Mouse (Mus musculus): ENCODE measurements around the gene Nrp2. TPM values are rescaled to one million over a fixed set of nuclear protein-coding genes. Genes with fewer than 3 reads are reported as not detected.

The Nrp2 gene
- 10 to 100 TPM; 19.0 to 39.3 TPM for total RNA-seq (2021)

DNA sequence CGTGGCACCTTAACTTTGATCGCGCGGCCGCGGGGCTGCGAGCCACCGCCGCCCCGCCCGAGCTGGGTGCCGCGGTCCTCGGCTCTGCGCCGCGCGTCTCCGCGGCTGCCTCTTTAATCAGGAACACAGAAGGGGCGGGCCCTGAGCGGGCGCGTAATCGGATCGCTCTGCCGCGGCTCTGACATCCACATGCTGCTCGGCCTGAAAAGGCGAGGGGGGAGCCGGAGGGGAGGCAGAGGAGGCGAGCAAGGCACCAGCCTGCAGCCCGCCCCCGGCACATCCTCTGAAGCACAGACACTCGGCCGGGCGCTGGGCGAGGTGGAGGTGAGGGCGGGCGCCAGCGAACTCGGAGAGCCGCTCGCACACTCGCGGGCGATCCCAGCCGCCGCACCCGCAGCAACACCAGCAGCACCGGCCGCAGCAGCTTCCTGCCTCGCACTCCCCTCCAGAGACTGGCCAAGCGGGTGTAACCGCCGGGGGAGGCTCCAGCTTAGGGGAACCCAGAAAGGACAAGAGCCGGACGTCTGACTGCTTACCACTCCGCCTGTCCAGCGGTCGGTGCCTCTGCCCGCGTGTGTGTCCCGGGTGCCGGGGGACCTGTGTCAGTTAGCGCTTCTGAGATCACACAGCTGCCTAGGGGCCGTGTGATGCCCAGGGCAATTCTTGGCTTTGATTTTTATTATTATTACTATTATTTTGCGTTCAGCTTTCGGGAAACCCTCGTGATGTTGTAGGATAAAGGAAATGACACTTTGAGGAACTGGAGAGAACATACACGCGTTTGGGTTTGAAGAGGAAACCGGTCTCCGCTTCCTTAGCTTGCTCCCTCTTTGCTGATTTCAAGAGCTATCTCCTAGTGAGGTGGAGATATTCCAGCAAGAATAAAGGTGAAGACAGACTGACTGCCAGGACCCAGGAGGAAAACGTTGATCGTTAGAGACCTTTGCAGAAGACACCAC lies at the start of gene Nrp2:
Gene Nrp2 (plus strand): TSS at position 128 of the 959 bp plus-strand sequence.
- intact Hi-C loops (cut with DNase I): loop anchor here (5.0 to 10.0 kb wide), 2 partner anchors 259 to 1399 kb away; no protein-coding TSS in a partner anchor
- DNase-seq (ENCODE audit: low spot score in 2 of 2): peak; percentile 74 to 82

DNA sequence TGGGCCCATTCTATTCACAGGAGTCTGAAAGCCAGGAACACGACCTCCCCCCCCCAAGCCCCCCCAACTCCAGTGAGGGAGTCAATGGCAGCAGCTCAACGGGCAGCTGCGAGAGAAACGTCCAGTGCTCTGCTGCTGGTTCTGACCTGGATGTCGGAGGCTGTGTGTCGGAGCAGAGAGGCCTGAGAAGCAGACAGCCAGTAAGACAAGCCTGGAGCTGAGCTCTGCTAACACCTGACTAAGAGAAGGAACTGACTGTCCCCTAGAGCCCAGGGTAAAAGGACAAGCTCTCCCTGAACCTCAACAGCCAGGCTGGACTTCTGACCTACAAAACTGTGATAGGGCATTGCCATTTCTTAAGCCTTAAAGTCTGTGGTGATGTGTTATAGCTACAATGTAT lies 48.6 kb upstream of the Nrp2 start:
- intact Hi-C loops (cut with DNase I): no loop called here
- no peak for DNase-seq (ENCODE audit: low spot score in 2 of 2)

DNA sequence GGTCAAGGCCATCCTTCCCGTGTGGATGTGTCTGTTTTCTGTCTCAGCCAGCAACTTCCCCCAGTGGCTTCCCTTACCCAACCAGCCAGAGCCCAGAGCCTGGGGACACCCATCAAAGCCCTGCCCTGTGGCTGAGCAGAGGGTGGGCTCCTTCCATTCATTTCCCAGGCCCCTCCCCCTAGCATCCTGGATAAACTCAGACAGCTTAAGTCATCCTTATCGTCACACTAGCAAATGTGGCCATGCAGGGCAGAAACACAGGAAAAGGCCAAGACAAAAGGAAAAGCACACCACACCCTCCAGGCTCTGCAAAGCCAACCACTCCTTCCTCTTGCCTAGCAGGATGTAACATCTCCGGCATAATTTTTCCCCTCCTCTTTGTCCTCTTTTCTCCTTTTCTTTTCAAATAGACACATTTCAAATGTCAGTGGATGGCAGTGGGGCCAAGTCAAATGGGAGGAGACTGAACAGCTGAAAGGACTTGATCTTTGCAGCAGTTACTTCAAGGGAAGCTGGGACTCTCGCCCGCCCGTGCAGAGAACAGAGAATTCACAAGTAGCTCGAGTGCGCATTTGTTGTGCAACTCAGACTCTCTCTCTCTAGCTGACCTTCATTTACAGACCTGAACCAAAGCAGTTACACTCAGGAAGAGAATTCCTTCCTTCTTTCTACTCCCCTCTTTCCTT lies 38.0 kb upstream of the Nrp2 start:
- intact Hi-C loops (cut with DNase I): no loop called here
- DNase-seq (ENCODE audit: low spot score in 2 of 2): no peak

DNA sequence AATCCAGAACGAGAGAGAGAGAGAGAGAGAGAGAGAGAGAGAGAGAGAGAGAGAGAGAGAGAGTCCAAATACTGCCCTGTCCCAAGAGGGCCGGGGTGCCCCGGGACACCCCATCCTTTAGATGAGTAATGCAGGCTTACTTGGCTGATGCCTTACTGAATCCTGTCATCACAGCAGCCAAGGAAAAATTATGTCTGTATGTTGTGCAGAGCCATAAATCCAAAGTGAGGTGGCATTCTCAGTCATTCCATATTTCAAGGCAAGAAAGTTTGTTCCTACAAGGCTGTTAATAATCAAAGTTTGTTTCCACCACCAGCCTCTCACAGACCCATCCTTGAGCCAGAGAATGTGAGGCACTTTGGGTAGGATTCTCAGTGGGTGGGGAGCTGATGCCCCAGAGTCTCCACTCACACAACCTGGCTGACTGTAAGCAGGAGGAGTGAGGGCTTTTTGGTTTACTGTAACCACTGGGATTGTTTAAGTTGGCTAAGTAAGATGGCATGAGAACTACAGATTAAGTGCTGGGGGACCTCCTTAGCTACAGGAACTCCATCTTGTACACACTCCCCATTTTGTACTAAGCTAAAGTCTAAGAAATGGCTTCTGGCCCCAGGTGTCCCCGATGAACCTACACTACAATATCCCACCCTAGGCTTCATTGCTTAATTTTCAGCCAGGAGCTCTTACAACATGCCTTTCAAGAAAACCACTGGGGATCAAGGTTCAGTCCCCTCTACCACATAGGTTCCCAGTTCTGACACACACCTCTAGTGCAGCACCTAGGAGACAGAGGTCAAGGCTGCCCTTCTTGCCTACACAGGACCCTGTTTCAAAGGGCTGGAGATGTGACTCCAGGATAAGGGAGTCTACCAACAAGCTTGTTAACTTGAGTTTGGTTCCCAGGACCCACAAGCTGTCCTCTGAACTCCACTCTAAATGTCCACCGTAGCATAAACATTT lies 37.0 kb upstream of the Nrp2 start:
- no peak for DNase-seq (ENCODE audit: low spot score in 2 of 2)
- intact Hi-C loops (cut with DNase I): no loop called here

DNA sequence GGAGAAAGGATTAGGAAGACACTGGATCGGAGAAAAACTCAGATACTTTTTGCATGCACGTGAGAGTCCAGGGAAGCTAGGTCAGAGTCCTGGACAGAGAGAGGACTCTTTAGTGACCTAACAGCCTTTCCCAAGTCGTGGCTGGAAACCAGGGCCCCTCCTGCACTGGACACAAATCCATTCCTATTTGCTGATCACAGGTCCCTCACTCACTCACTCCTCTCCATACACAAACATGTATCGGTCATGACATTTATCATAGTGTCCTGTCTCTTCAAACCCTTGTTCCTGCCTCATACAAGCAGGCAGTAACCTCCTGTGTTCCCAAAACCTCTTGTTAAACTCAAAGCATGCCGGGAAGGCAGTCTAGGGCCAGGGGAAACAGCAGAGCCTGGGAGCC lies 36.3 kb upstream of the Nrp2 start:
- no peak for DNase-seq (ENCODE audit: low spot score in 2 of 2)
- intact Hi-C loops (cut with DNase I): no loop called here

DNA sequence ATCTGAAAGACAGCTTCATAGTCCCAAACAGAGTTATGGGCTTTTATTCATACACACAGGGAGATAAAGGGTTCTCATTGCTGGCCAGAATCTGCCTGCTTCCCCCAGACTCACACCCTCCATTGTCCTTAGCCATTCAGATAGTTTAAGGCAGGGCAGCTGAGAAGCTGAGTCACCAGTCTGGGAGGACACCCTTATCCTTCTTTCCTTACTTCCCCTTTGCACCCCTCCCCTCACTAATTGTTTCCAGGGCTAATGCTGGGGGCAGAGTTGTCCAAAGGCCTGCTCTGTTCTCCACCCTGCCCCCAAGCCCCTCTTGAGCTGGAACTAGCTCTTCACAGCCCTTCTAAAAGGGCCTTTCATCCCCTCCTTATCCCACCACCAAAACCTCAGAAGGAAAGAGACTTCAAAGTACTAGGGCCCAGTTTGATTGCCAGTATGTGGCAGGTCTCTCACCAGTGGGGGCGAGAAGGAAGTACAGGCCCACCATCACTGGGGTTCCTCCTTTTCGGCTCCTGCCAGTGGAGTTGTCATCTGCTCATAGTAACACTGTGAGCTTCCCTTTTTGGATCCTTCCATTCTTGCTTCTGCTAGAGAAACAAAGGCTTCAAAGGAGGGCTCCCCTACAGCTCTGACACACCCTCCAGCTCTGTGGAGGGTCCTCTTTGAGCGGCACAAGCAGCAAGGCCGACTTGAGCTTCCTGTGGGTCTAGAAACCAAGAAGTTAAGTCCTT lies 24.3 kb upstream of the Nrp2 start:
- intact Hi-C loops (cut with DNase I): no loop called here
- DNase-seq (ENCODE audit: low spot score in 2 of 2): no peak

DNA sequence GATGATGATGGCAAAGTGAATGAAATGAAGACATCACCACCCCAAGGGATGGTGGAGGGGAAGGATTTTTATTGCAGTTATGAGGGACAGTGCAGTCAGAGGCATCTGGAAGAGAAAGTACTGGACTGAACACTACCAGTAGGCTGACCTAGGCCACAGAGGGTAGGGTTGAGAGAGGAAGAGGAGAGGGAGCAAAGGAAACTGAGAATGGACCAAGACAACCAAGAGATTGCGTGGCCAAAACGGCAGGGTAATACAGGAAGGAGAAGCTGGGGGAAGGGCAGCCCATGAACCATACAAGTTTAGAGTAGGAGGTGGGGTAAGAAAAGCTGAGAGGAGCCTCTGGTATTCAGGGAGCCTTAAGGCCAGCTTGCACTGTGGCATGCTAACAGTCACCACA lies 23.6 kb upstream of the Nrp2 start:
- intact Hi-C loops (cut with DNase I): no loop called here
- no peak for DNase-seq (ENCODE audit: low spot score in 2 of 2)

DNA sequence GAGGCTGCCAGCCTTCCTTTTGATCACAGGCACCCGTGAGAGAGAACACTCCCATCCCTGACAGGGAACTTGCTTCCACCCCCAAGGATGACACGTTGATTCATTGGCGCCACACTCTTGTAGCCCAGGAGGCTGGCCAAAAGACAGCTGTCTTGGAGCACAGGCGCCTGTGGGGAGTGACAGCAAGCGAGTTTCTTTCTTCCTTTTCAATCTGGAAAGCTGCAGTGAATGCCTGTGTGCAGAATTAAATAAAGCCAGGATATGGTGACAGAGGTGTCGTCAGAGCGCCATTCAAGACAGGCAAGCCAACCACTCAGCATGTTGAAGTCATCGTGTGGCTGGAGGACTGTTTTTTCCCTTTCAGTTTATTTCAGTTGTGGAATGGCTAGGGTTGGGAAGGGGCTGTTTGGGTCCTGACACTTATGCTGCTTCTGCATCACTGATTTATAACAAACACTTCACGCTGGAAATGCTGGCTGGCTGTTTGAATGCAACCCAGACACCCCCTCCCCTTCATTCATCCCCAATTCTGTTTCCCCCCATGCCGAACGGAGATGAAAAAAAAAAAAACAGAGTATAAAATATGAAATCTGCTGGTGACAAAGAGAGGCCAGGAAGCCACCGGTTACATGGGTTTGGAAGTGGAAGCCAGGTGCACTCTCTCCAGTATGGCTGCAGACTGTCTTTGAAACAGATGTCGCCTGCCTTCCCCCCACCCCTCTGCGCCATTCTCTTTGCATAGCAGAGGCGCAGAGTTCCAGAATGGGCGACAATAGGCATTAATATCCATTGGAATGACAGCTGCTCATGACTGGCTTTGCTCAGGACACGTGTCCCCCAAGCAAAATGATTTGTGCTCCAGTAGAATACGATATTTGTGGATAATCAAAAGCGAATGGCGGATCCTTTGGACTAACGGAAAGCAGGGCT lies 20.4 kb upstream of the Nrp2 start:
- DNase-seq (ENCODE audit: low spot score in 2 of 2): peak; percentile 16 to 18
- intact Hi-C loops (cut with DNase I): no loop called here

DNA sequence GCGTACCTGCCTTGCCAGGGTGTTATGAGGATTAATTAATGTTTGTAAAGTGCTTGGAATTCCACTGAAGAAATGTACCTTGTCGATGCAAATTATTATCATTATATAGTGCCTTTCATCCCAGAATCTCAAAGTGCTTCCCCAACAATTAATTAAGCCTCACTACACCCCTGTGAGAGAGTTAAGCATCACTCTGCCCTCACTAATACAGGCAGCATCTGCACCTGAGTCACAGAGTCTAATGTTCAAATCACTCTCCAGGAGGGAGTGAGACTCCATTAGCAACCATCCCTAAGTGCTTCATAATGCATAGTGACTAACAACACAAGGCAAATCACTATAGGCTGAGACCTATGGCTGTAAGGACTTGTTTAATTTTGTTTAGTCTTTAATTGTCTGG lies 19.6 kb upstream of the Nrp2 start:
- no peak for DNase-seq (ENCODE audit: low spot score in 2 of 2)
- intact Hi-C loops (cut with DNase I): no loop called here

DNA sequence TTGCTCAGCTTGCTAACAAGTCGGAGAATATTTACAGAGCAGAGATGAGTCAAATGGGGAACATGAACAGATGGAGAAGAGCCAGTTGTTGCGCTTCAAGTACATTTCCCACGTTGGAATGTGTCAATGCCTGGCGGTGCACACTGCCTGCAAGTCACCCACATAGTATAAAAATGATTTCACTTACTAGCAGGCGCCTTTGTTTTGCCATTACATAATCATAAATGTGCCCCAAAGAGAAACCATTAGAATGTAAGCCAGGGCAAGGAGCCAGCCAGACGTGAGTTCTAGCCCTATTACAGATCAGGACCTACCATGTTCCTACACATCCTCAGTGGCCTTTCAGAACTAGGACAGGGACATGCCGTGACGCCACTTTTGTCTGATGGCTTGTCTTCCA lies 15.6 kb upstream of the Nrp2 start:
- intact Hi-C loops (cut with DNase I): no loop called here
- peak; percentile 72 for DNase-seq (ENCODE audit: low spot score in 2 of 2)

DNA sequence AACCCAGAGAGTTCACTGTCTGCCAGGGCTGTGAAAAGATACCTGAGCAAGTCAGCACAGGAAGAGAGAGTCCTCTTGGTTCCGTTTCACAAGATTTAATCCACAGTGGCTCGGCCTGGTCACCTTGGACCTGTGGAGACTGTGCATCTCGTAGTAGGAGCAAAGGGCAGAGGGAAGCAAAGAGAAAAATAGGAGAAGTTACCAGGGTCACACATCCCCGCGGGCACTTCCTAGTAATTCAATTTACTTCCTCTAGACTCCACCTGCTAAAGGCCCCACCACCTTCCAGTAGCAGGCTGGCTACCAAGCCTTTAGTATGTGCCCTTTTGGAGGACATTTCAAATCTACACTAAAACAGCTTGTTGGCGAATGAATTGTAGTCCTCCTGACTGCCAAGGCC lies 11.9 kb upstream of the Nrp2 start:
- DNase-seq (ENCODE audit: low spot score in 2 of 2): no peak
- intact Hi-C loops (cut with DNase I): no loop called here

DNA sequence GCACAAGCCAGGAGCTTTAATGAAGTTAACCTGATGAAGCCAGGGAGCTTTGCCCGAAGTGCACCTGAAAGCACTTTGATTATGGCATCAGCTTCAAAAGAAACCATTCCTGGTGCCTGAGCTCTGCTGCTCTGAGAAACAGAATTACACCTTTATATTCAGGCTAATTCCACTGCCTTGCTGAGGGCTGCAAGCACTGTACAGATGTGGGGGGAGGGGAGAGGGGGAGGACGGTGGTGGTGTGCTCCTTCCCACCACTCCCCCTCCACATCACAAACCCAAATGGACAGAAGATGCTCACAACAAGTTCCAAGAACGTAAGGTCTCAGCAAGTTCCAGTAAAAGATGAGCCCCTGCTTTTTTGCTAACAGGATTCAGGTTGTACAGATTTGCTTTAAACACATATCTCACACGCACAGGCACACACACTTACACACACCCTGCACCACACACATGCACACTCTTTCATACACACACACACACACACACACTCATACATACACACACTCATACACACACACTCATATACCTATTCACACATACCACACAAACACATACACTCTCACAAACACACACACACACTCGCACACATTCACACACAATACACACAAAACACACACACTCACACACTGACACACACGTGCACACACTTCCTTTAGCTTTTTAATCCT lies 6.6 kb upstream of the Nrp2 start:
- intact Hi-C loops (cut with DNase I): loop anchor here (2.0 to 5.0 kb wide), 2 partner anchors 772 to 1319 kb away; no protein-coding TSS in a partner anchor

DNA sequence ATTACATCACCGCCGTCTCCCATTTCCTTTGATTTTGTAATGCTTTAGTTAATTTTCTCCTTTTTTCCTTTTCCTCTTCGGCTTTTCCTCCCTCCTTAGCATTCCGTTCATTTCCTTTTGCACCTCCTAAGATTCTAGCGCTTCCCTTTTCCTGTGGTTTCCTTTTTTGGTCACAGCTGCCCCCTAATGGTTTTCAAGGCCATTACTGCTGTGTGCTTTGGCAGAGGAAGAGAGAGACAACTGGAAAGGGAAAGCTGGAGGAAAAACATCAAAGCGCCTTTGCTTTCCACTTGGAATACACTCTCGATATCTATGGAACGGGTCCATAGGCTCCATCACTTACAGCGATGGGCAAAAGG lies 6.1 kb upstream of the Nrp2 start:
- intact Hi-C loops (cut with DNase I): loop anchor here (2.0 to 5.0 kb wide), 2 partner anchors 772 to 1320 kb away; no protein-coding TSS in a partner anchor
- DNase-seq (ENCODE audit: low spot score in 2 of 2): no peak

More for the DNA sequence above, 6.6 kb upstream of the Nrp2 start:
- DNase-seq (ENCODE audit: low spot score in 2 of 2): no peak

DNA sequence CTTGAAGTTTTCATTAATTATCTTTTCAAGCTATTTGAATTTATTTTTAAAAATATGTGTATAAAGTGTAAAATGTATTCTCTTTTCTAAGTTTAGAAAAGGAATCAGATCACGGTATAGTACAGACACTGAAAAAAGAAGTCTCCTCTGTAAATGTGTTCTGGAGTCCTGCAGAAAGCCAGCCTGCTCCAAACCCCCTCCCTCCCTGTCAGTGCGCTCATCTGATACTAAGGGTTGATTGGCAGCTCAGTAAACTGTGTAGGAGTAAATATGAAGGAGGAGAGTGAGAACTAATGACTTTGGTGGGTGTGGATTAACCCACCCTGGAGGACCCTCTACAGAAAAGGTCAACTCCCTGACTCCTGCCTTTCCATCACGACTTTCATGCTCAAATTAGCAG lies 5.7 kb upstream of the Nrp2 start:
- DNase-seq (ENCODE audit: low spot score in 2 of 2): no peak
- intact Hi-C loops (cut with DNase I): loop anchor here (2.0 to 5.0 kb wide), 2 partner anchors 773 to 1320 kb away; no protein-coding TSS in a partner anchor

DNA sequence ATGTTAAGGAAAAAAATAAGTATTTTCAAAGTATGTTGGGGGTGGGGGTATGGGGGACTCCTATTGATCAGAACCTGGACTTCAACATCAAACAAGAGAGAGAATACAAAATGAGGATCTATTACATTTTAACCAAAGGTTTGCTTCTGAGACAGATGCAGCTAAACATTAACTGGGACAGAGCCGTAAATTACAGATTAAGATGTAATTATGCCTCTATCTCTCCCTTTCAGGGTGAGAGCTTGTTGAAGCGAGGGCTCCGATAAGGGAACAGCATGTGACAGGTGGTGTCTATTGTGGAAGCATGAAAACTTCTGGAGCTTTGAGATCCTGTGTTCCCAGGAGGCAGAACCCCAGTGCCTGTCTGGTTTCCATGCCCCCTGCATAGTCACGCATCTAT lies 3.3 kb upstream of the Nrp2 start:
- DNase-seq (ENCODE audit: low spot score in 2 of 2): no peak
- intact Hi-C loops (cut with DNase I): loop anchor here (5.0 to 10.0 kb wide), 3 partner anchors 262 to 1395 kb away; no protein-coding TSS in a partner anchor

DNA sequence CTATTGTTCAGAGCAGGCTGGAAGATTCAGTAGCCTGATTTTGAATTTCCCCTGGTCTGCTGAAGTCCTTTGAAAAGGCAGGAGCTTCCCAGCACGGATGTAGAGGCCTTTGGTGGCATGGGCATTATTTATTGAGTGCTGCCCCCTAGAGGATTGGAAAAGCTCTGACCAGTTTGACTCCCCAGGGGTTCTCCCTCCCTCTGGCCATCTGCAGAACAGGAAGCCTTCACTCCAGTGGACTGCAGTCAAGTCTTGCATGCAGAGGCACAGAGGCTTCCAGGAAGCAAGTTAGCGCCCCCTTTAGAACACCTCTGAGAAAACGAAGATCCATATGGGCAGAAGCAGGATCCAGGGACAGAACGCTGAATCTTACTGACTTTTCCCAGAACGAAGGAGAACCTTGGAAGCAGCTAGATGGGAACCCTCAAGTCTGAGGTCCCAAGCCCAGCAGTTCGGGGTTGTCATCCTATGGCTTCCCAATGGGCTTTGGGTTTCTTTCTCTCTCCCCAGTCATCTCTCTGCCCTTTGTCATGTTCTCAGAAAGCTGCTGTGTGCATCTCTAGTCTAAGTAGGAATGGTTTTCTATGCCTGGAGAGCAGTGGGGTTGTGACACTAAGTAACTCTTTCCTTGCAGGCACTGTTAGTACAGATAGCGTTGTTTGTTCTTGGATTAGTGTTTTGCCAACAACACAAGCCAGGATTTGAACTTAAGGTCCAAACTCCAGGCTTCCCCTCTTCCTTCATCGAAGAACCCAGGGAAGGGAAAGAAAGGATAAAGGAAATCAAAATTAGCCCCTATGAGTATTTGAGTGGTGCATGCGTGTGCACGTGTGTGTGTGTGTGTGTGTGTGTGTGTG lies 1.8 kb upstream of the Nrp2 start:
- peak; percentile 70 to 71 for DNase-seq (ENCODE audit: low spot score in 2 of 2)
- intact Hi-C loops (cut with DNase I): loop anchor here (5.0 to 10.0 kb wide), 2 partner anchors 261 to 1396 kb away; no protein-coding TSS in a partner anchor

All from left cerebral cortex, postnatal 36 days (tissue).